Mouse (Mus musculus) embryo, embryonic 11 days (tissue): ENCODE results near the gene Bpifb1.
"Not testable (repeated sequence)": the region's sequence is repeated elsewhere in the genome, so short reads cannot be mapped to it uniquely, and the experiment has no call there.

Experiments
- DNase-seq: peaks from one replicate; pipeline ENCODE4 v3.0.0-alpha.2; 2015

Gene Bpifb1

GRCm38 (mm10) chr2:154211881-154212280 is 21.3 kb downstream of the Bpifb1 start:
- DNase-seq, result no peak

GRCm38 (mm10) chr2:154215191-154215590 is 24.6 kb downstream of the Bpifb1 start:
- peak; percentile 83 for DNase-seq

DNA sequence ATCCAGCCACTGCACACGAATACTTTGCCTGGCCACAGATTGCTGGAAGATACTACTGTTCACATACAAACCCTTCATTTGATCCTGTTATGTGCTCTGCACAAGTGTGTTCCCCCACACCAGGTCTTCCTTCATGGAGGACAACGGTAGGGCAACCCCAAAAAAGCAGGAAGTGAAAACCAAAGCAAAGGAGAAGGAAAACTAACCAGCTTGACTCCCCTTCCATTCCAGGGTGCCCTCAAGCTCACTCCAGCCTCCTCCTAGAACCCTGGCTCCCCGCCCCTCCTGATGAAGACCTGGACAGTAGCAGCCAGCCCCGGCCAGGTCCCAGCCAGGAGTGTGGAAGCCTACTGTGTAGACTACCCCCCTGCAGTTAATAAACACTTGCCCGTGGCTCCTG is 29.3 kb downstream of the Bpifb1 start:
- no peak for DNase-seq

GRCm38 (mm10) chr2:154223265-154223916 is 32.8 kb downstream of the Bpifb1 start, which contains the start of gene Bpifb5:
TSS of gene Bpifb5 (plus strand) at chr2:154223742.
- DNase-seq, result peak; percentile 82

GRCm38 (mm10) chr2:154223917-154224273 is 33.3 kb downstream of the Bpifb1 start:
- DNase-seq, result peak; percentile 41

DNA sequence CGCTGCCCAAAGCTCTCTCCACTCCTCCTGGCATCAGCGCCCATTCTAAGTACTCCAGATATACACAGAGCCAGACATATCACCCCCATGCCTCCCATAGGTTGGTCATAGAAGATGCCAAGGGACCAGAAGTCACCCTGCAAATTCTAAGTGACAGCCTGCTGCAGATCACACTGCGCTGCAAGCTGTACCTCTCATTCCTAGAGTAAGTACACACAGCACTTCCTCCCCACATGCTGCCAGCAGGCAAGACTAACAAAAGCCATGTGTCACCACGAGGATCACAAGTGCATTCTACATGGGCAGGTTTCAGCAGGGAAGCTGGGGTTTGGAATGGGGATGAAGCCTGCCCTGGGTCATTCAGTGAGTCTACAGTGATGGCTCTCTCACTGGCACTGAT is 36.4 kb downstream of the Bpifb1 start:
- no peak for DNase-seq

DNA sequence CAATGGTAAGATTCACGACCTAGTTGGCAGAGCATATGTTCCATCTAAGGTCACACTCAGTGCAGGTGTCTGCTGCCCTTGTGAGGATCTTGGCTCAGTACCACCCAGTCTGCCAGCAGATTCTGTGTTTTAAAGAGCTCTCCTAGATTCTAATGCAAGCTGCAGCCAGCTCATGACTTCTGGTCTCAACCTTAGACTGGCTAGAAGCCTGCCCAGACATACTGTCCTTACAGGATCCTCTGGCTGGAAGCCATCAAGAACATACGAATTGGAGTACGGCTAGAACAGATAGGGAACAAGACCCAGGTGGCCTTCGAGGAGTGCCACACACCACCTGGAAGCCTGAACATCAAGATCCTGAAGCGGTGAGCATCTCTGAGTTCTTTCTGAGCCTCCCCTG is 37.2 kb downstream of the Bpifb1 start:
- no peak for DNase-seq

GRCm38 (mm10) chr2:154233426-154233825 is 42.8 kb downstream of the Bpifb1 start:
- no peak for DNase-seq

DNA sequence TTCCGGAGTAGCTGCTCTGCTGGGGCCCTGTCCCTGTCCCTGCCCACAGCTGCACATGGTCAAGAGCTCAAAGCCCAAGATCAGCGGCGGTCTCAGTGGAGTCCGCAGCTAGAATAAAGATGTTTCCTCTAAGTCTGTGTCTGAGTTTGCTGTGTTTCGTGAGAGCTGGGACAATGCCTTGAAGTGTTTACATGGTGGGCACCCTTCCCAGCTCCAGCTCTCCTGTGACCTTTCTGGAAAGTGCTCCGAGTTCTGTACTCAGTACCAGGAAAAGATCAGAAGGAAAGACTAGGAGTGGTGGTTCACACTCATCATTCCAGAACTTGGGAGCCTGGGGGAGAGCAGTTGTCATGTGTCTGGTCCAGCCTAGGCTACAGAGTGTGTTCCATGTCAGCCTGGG is 50.2 kb downstream of the Bpifb1 start:
- DNase-seq, result no peak

DNA sequence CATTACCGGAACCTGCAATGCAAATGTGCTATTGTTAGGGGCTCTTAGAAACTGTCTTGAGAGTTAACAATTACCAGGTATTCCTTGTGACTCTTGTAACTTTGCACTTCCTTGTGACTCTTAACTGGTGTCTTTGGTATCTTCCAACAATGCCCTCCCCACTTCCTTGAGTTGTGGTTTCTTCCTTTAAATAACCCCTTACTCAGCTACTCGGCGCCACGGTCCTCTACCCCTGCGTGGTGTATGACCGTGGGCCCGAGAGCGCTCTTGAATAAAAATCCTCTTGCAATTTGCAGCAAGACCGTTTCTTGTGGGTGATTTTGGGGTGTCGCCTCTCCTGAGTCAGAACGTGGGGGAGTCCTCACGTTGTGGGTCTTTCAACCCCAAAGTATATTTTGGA is 52.1 kb downstream of the Bpifb1 start:
- not testable (repeated sequence) for DNase-seq

GRCm38 (mm10) chr2:154243356-154244036 is 52.9 kb downstream of the Bpifb1 start:
- no peak for DNase-seq

- DNase-seq, result no peak
Observed at GRCm38 (mm10) chr2:154245322-154245721, 54.7 kb downstream of the Bpifb1 start.

GRCm38 (mm10) chr2:154255254-154255653 is 64.6 kb downstream of the Bpifb1 start:
- DNase-seq, result not testable (repeated sequence)

GRCm38 (mm10) chr2:154255770-154256169 is 65.2 kb downstream of the Bpifb1 start:
- no peak for DNase-seq

GRCm38 (mm10) chr2:154257554-154257953 is 66.9 kb downstream of the Bpifb1 start, which contains the start of gene Bpifb9a:
TSS of gene Bpifb9a (plus strand) at chr2:154257854.
- not testable (repeated sequence) for DNase-seq

- not testable (repeated sequence) for DNase-seq
Observed at GRCm38 (mm10) chr2:154264397-154264796, 73.8 kb downstream of the Bpifb1 start.
